Mouse (Mus musculus) heart, adult 2 months (tissue): ENCODE measurements around the gene Kpna7.

Source experiments
- CTCF ChIP-seq: fragments of 200-600 bp; IDR thresholded peaks from 2 replicates; pipeline ENCODE4 v1.8.1; 2022; ENCODE audit warnings: antibody characterized with exemption, mild to moderate bottlenecking, moderate library complexity
- EP300 ChIP-seq: fragments of 200-500 bp; IDR thresholded peaks from 2 replicates; pipeline ENCODE4 v1.6.1; 2011; ENCODE audit warnings: low read depth, low read length, control low read depth; ENCODE audit not compliant: insufficient read depth
- POLR2A ChIP-seq: fragments of 200-500 bp; IDR thresholded peaks from 2 replicates; pipeline ENCODE4 v1.6.1; 2011; ENCODE audit warnings: mild to moderate bottlenecking, low read depth, low read length, control low read depth; ENCODE audit not compliant: insufficient read depth

DNA sequence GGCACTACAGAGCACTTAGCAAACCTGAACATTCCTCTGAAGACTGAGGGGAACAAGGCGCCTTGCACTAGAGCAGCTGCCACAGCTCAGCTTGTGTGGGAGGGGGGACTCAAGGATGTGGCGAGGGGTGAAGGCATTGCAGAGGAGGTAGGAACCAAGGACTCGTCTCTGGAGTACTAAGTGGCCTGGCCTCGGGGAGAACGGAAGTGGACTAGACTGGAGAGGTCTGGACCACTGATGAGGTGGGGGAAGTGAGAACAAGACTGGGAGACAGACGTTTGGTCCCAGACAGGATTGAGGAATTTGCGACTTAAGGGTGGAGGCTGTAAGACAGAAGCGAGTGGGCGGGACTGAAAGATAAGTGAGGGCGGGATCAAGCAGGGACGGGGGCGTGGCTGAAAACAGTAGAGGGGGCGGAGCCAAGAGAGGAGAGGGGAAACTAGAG, 120.0 kb downstream of the Kpna7 start:
- no peak for TF ChIP-seq POLR2A
- TF ChIP-seq CTCF: no peak
- no peak for TF ChIP-seq EP300
